Mouse (Mus musculus) urinary bladder, postnatal 4 days (tissue): ENCODE data around the gene Tbx10.
"Not testable (repeated sequence)": the region's sequence is repeated elsewhere in the genome, so short reads cannot be mapped to it uniquely, and the experiment has no call there.

ENCODE experiments used
- DNase-seq, 2 experiments: peaks; one replicate each; pipeline ENCODE4 v3.0.0; 2021 to 2022; ENCODE audit warnings: low spot score in 2 of 2

Tbx10 gene

GRCm38 (mm10) chr19:4042124-4042523 lies 49.6 kb downstream of the Tbx10 start:
- peak; percentile 38 to 66 for DNase-seq

- DNase-seq = not testable (repeated sequence)
Measured at GRCm38 (mm10) chr19:4044109-4044508, 51.6 kb downstream of the Tbx10 start.

GRCm38 (mm10) chr19:4045966-4046865 lies 53.7 kb downstream of the Tbx10 start, which contains the start of gene Gstp2:
TSS of gene Gstp2 (minus strand) at chr19:4046023.
- DNase-seq = peak; percentile 72 to 75

- DNase-seq = no peak
Measured at GRCm38 (mm10) chr19:4046866-4047254, 54.3 kb downstream of the Tbx10 start.

GRCm38 (mm10) chr19:4047859-4048258 lies 55.3 kb downstream of the Tbx10 start:
- peak; percentile 38 to 81 for DNase-seq

- not testable (repeated sequence) for DNase-seq
Measured at GRCm38 (mm10) chr19:4049069-4049468, 56.5 kb downstream of the Tbx10 start.
